Mouse (Mus musculus) MEL (cell line): ENCODE results near the gene Gapdh. TPM values are rescaled to one million over a fixed set of nuclear protein-coding genes. Genes with fewer than 3 reads are reported as not detected.

Experiments used
- DNase-seq: peaks from one replicate; pipeline ENCODE4 v3.0.0; 2011; ENCODE audit warnings: low read depth, low spot score
- H3K27ac ChIP-seq: 2 replicates; pipeline ENCODE4 v1.5.1; 2012; ENCODE audit warnings: low read depth, mild to moderate bottlenecking, control low read depth, low read length, moderate library complexity; ENCODE audit not compliant: control insufficient read depth
- H3K27me3 ChIP-seq, 2 experiments: fragments of 150-350 bp in 1 of 2; sonication (generic) in 1 of 2; 2 replicates each; pipeline ENCODE4 v1.6.1; 2012; ENCODE audit warnings: low read length in 2 of 2, mild to moderate bottlenecking in 2 of 2, improper control_type of control experiment in 1 of 2, moderate library complexity in 1 of 2; ENCODE audit not compliant: insufficient read depth in 2 of 2, control insufficient read depth in 1 of 2
- H3K36me3 ChIP-seq, 2 experiments: 2 replicates each; pipeline ENCODE4 v1.6.1; 2012 to 2014; ENCODE audit warnings: low read length in 2 of 2, improper control_type of control experiment in 1 of 2, inconsistent platforms in 1 of 2, mild to moderate bottlenecking in 1 of 2; ENCODE audit not compliant: insufficient read depth in 2 of 2, control insufficient read depth in 1 of 2
- H3K4me1 ChIP-seq, 2 experiments: fragments of 150-350 bp in 1 of 2; sonication (generic) in 1 of 2; 2 replicates each; pipeline ENCODE4 v1.6.1; 2012; ENCODE audit warnings: low read length in 2 of 2, improper control_type of control experiment in 1 of 2, mild to moderate bottlenecking in 1 of 2; ENCODE audit not compliant: insufficient read depth in 2 of 2, control insufficient read depth in 1 of 2
- H3K4me3 ChIP-seq, 2 experiments: fragments of 150-350 bp in 1 of 2; sonication (generic) in 1 of 2; 2 replicates each; pipeline ENCODE4 v1.5.1; 2012; ENCODE audit warnings: low read depth in 2 of 2, low read length in 2 of 2, mild to moderate bottlenecking in 2 of 2, moderate library complexity in 2 of 2, control low read depth in 1 of 2, improper control_type of control experiment in 1 of 2; ENCODE audit not compliant: control insufficient read depth in 1 of 2, insufficient read depth in 1 of 2
- H3K79me2 ChIP-seq: 2 replicates; pipeline ENCODE4 v1.6.1; 2012; ENCODE audit warnings: mild to moderate bottlenecking, low read length, moderate library complexity; ENCODE audit not compliant: control insufficient read depth, poor library complexity, insufficient read depth
- H3K9ac ChIP-seq: 2 replicates; pipeline ENCODE4 v1.6.1; 2012; ENCODE audit warnings: low read depth, mild to moderate bottlenecking, control low read depth, low read length, moderate library complexity; ENCODE audit not compliant: control insufficient read depth, poor library complexity, severe bottlenecking
- H3K9me3 ChIP-seq: fragments of 150-350 bp; sonication (generic); replicated peaks from 2 replicates; pipeline ENCODE4 v1.6.1; 2012; ENCODE audit warnings: mild to moderate bottlenecking, low read length, improper control_type of control experiment, moderate library complexity; ENCODE audit not compliant: insufficient read depth
- CHD1 ChIP-seq: IDR thresholded peaks from 2 replicates; pipeline ENCODE4 v1.6.1; 2012; ENCODE audit warnings: low read depth, mild to moderate bottlenecking, inconsistent platforms, low read length, improper control_type of control experiment
- CHD2 ChIP-seq: IDR thresholded peaks from 2 replicates; pipeline ENCODE4 v1.6.1; 2011; ENCODE audit warnings: low read length, improper control_type of control experiment
- E2F4 ChIP-seq: IDR thresholded peaks from 2 replicates; pipeline ENCODE4 v1.6.1; 2011; ENCODE audit warnings: low read depth, low read length, improper control_type of control experiment, borderline replicate concordance
- ELF1 ChIP-seq: IDR thresholded peaks from 2 replicates; pipeline ENCODE4 v1.6.1; 2014; ENCODE audit warnings: low read depth, mild to moderate bottlenecking, inconsistent platforms, low read length, improper control_type of control experiment, moderate library complexity
- ETS1 ChIP-seq: IDR thresholded peaks from 2 replicates; pipeline ENCODE4 v1.6.1; 2012; ENCODE audit warnings: low read depth, mild to moderate bottlenecking, inconsistent platforms, low read length, improper control_type of control experiment, moderate library complexity
- GATA1 ChIP-seq: IDR thresholded peaks from 2 replicates; pipeline ENCODE4 v1.6.1; 2011; ENCODE audit warnings: low read depth, low read length, improper control_type of control experiment
- MAFK ChIP-seq: IDR thresholded peaks from 2 replicates; pipeline ENCODE4 v1.6.1; 2011; ENCODE audit warnings: low read depth, mild to moderate bottlenecking, low read length, improper control_type of control experiment, borderline replicate concordance
- NRF1 ChIP-seq: IDR thresholded peaks from 2 replicates; pipeline ENCODE4 v1.6.1; 2014; ENCODE audit warnings: low read depth, mild to moderate bottlenecking, inconsistent platforms, low read length, improper control_type of control experiment, moderate library complexity; ENCODE audit not compliant: poor library complexity, insufficient read depth, severe bottlenecking
- POLR2A ChIP-seq, 2 experiments: IDR thresholded peaks; 2 replicates each; pipeline ENCODE4 v1.6.1; 2011 to 2012; ENCODE audit warnings: low read length in 2 of 2, mild to moderate bottlenecking in 2 of 2, control low read depth in 1 of 2, improper control_type of control experiment in 1 of 2, low read depth in 1 of 2, moderate library complexity in 1 of 2; ENCODE audit not compliant: control insufficient read depth in 1 of 2, insufficient read depth in 1 of 2, poor library complexity in 1 of 2
- POLR2AphosphoS2 ChIP-seq: IDR thresholded peaks from 2 replicates; pipeline ENCODE4 v1.6.1; 2011; ENCODE audit warnings: low read length, improper control_type of control experiment
- RCOR1 ChIP-seq: IDR thresholded peaks from 2 replicates; pipeline ENCODE4 v1.6.1; 2012; ENCODE audit warnings: low read depth, mild to moderate bottlenecking, inconsistent platforms, low read length, improper control_type of control experiment
- TAL1 ChIP-seq: IDR thresholded peaks from 2 replicates; pipeline ENCODE4 v1.6.1; 2012; ENCODE audit warnings: mild to moderate bottlenecking, inconsistent platforms, low read length, moderate library complexity, mixed read lengths
- TBP ChIP-seq: IDR thresholded peaks from 2 replicates; pipeline ENCODE4 v1.8.0; 2011; ENCODE audit warnings: low read depth, low read length, improper control_type of control experiment
- UBTF ChIP-seq: IDR thresholded peaks from 2 replicates; pipeline ENCODE4 v1.6.1; 2012; ENCODE audit warnings: low read depth, mild to moderate bottlenecking, inconsistent platforms, low read length, improper control_type of control experiment, moderate library complexity, borderline replicate concordance; ENCODE audit not compliant: insufficient read depth
- ZC3H11A ChIP-seq: IDR thresholded peaks from 2 replicates; pipeline ENCODE4 v1.6.1; 2012; ENCODE audit warnings: low read depth, mild to moderate bottlenecking, inconsistent platforms, low read length, improper control_type of control experiment
- ZKSCAN1 ChIP-seq: IDR thresholded peaks from 2 replicates; pipeline ENCODE4 v1.6.1; 2012; ENCODE audit warnings: low read depth, mild to moderate bottlenecking, inconsistent platforms, low read length, improper control_type of control experiment, moderate library complexity
- ZMIZ1 ChIP-seq: IDR thresholded peaks from 2 replicates; pipeline ENCODE4 v1.6.1; 2012; ENCODE audit warnings: low read depth, mild to moderate bottlenecking, inconsistent platforms, low read length, improper control_type of control experiment, moderate library complexity
- ZNF384 ChIP-seq: IDR thresholded peaks from 2 replicates; pipeline ENCODE4 v1.6.1; 2012; ENCODE audit warnings: low read depth, mild to moderate bottlenecking, inconsistent platforms, low read length, improper control_type of control experiment
- polyA plus RNA-seq, 2 experiments: library from polyadenylated mRNA; stranded (reverse) in 1 of 2; unstranded in 1 of 2; fragments of >175 nt in 1 of 2; fragments of >200 nt in 1 of 2; gene quantifications; 2 replicates each; pipeline versions ENCODE4 v1.2.1 to v1.2.4; 2012; ENCODE audit warnings: low replicate concordance in 2 of 2, low read depth in 1 of 2; ENCODE audit not compliant: insufficient read length in 2 of 2, insufficient read depth in 1 of 2, missing spikeins in 1 of 2
- total RNA-seq: library from RNA; depleted of rRNA; stranded (reverse); fragments of 300-350 nt; gene quantifications from 2 replicates; pipeline ENCODE4 v1.2.3, GENCODE M21; 2012

Gapdh gene
- total and polyA plus RNA-seq, 3 experiments: 723 to 1,834 TPM; not detected in 1

DNA sequence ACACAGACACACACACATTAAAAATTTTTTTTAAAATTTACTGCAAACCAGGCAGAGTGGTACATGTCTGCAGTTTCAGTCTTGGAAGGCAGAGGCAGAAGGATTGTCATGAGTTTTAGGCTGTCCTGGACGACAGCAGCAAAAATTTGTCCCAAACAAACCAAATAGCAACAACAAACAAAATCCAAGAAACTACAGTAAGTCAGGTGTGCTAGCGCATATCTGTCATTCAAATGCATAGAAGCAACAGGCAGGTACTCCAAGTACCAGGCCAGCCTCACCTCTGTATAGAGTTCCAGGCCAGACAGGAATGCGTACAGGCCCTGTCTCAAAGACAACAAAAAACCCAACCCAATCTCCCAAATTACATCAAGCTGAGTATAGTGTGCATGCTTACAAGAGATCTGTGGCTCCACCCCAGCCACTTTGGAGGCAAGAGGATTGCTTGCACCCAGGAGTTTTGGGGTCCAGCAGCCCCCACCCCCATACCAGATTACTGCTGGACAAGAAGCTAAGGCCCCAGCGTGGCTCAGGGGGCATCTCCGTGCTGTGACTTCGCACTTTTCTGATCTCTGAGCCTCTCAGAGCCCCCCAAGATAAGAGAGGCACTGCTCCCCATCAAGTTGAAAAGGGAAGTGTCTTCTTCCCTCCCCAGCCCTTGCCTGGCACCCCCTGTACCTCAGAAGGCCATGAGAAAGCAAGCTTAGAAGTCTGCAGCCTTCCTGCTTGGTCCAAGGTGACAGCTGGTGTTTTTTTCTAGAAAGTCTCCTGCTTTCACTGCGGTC lies 6.3 kb downstream of the Gapdh start (continued):
- TF ChIP-seq TBP (no peak), ELF1 (no peak), POLR2AphosphoS2 (no peak), TAL1 (no peak)
- TF ChIP-seq, all 39 proteins: peak for 12

DNA sequence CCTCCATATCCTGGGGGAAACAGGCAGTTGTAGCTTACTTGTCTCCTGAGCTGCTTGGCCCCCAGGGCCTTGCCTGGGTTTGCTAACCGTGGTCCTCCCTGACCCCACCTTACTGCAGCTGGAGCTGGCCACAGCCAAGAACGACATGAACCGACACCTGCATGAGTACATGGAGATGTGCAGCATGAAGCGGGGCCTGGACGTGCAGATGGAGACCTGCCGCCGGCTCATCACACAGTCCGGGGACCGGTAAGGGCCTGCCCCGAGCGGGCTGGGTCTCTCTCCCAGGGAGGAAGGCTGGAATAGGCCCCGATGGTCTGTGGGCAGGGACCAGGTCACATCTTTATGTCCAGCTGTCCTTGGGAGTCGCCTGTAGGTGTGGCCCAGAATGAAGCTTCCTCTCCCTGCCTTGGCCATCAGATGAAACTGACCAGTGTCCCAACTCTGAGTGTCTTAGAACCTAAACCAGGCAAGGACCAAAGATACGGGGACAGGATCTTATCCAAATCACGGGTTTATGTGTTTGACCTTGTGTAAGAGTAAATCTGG lies 7.2 kb downstream of the Gapdh start:
- DNase-seq: no peak
- Histone ChIP-seq H3K27me3 (no peaks in the 10 kb centered on the region), H3K9me3 (no peaks in the 10 kb centered on the region), H3K27ac (peak overlapping the region; percentile 87), H3K4me3 (no peak overlapping the region), H3K79me2 (peaks cover 45% of the 10 kb centered on the region), H3K9ac (no peak overlapping the region), H3K36me3 (peaks cover 0 to 42% of the 10 kb centered on the region in 2 experiments; a peak in 3 of 4 replicates), H3K4me1 (peaks cover 0 to 50% of the 10 kb centered on the region in 2 experiments)
- no peak for TF ChIP-seq ZNF384
- TF ChIP-seq ZMIZ1: no peak

DNA sequence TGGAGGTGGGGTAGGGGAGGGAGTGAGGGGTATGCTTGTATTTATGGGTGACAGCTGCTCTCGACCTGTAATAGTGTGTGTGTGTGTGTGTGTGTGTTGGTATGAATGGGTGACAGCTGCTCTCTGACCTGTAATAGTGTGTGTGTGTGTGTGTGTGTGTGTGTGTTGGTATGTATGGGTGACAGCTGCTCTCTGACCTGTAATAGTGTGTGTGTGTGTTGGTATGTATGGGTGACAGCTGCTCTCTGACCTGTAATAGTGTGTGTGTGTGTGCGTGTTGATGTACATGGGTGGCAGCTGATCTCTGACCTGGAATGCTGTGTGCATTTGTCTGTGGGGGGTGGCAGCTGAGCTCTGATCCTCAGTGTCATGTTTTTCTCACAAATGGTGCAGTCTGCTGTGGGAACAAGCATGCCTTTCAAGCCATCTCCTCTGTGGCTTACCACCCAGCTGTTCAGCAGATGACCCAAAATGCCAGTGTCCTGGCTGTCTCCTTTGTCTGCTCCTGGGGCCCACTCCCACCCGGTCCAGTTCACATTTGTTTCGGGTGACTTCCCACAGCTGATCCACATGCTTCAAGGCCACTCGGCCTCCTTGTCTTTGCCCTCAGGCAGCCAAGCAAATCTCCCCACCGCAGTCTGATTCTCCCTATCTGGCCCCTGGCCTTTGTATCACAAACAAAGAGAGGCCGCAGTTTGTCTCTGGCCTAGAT lies 9.2 kb downstream of the Gapdh start:
- DNase-seq: no peak
- Histone ChIP-seq H3K4me1 (peaks cover 0 to 50% of the 10 kb centered on the region in 2 experiments), H3K9me3 (no peaks in the 10 kb centered on the region)
- TF ChIP-seq E2F4 (no peak), NRF1 (no peak), GATA1 (no peak), UBTF (no peak), CHD1 (no peak), ZNF384 (no peak), ZKSCAN1 (no peak), ETS1 (no peak), TAL1 (no peak), CHD2 (no peak), MAFK (no peak), POLR2A (IDR thresholded peaks at IDR 0.05; ENCODE audit: control insufficient read depth in 1 of 2, insufficient read depth in 1 of 2, low read depth in 1 of 2, low read length in 2 of 2, poor library complexity in 1 of 2) (no peak), ZC3H11A (no peak), RCOR1 (no peak), ZMIZ1 (no peak)
- TF ChIP-seq, all 39 proteins: peak for 0
- Histone ChIP-seq H3K9ac (no peak overlapping the region), H3K27me3 (no peaks in the 10 kb centered on the region), H3K36me3 (peaks cover 0 to 35% of the 10 kb centered on the region in 2 experiments; a peak in 2 of 4 replicates), H3K79me2 (peaks cover 51% of the 10 kb centered on the region), H3K4me3 (no peak overlapping the region), H3K27ac (no peak overlapping the region)
